Mouse (Mus musculus) neural tube, embryonic 12.5 days (tissue): Measurements from ENCODE around the gene Defb38. TPM values are rescaled to one million over a fixed set of nuclear protein-coding genes. Genes with fewer than 3 reads are reported as not detected.

Experiments
- ATAC-seq: fragments of 200-750 bp; cut with Nextera tagmentation; 2 replicates; pipeline ENCODE4 v1.8.0; 2017; ENCODE audit warnings: low read depth, mild to moderate bottlenecking, moderate TSS enrichment, moderate library complexity; ENCODE audit not compliant: low FRiP score
- H3K27ac ChIP-seq: fragments of 300-500 bp; sonication (generic); 2 replicates; pipeline ENCODE4 v1.5.1; 2016
- H3K27me3 ChIP-seq: fragments of 300-500 bp; sonication (generic); replicated peaks from 2 replicates; pipeline ENCODE4 v1.6.1; 2016; ENCODE audit warnings: mild to moderate bottlenecking
- H3K36me3 ChIP-seq: fragments of 300-500 bp; sonication (generic); 2 replicates; pipeline ENCODE4 v1.6.1; 2016; ENCODE audit warnings: mild to moderate bottlenecking
- H3K4me1 ChIP-seq: fragments of 300-500 bp; sonication (generic); 2 replicates; pipeline ENCODE4 v1.6.1; 2016
- H3K4me2 ChIP-seq: fragments of 300-500 bp; sonication (generic); replicated peaks from 2 replicates; pipeline ENCODE4 v1.6.1; 2016; ENCODE audit warnings: mild to moderate bottlenecking
- H3K4me3 ChIP-seq: fragments of 300-500 bp; sonication (generic); 2 replicates; pipeline ENCODE4 v1.5.1; 2016
- H3K9ac ChIP-seq: fragments of 300-500 bp; sonication (generic); 2 replicates; pipeline ENCODE4 v1.6.1; 2016; ENCODE audit warnings: mild to moderate bottlenecking
- H3K9me3 ChIP-seq: fragments of 300-500 bp; sonication (generic); 2 replicates; pipeline ENCODE4 v1.6.1; 2016; ENCODE audit warnings: mild to moderate bottlenecking
- WGBS: fragments of 180-500 bp; shearing (Covaris S2); methylation state at CpG from one replicate; pipeline ENCODE4 v1.1.7; 2016; 5-methylcytosine and 5-hydroxymethylcytosine counted together
- polyA plus RNA-seq: library from polyadenylated mRNA; unstranded; fragments of >200 nt; fragmentation: Nextera tagmentation; extraction: Ambion mirVana; gene quantifications from 2 replicates; pipeline ENCODE4 v1.2.1, GENCODE M21; 2016

Defb38 gene
- polyA plus RNA-seq: not detected in 2 replicates

- ATAC-seq: no peak
- no peak within 1 kb of the TSS for H3K4me3 ChIP-seq
- H3K9me3 ChIP-seq: no peaks in the 10 kb centered on the region
- H3K4me1 ChIP-seq: no peaks in the 10 kb centered on the region
- H3K27ac ChIP-seq: no peak within 1 kb of the TSS
- H3K4me2 ChIP-seq: no peak within 1 kb of the TSS
- no peaks in the 10 kb centered on the region for H3K36me3 ChIP-seq
- H3K27me3 ChIP-seq: no peaks in the 10 kb centered on the region
- 91% methylated on average over 1 of the region's 1 CpGs for WGBS
- no peak within 1 kb of the TSS for H3K9ac ChIP-seq
Measured at GRCm38 (mm10) chr8:19026466-19026865, at the start of gene Defb38. Defb38 (minus strand) TSS chr8:19026566.

GRCm38 (mm10) chr8:19066013-19066412 is 39.6 kb upstream of the Defb38 start:
- WGBS: 78% methylated on average over 2 of the region's 2 CpGs
- Histone ChIP-seq H3K9ac (no peak overlapping the region), H3K4me1 (no peaks in the 10 kb centered on the region), H3K9me3 (peaks cover 8% of the 10 kb centered on the region; the same call in 1 of the 2 replicates), H3K36me3 (no peaks in the 10 kb centered on the region), H3K4me3 (no peak overlapping the region), H3K4me2 (no peak overlapping the region), H3K27ac (no peak overlapping the region), H3K27me3 (no peaks in the 10 kb centered on the region)
- no peak for ATAC-seq

GRCm38 (mm10) chr8:19064710-19065109 is 38.3 kb upstream of the Defb38 start, which contains the start of gene Defb39:
Defb39 (minus strand) TSS chr8:19064810.
- H3K9ac ChIP-seq: no peak within 1 kb of the TSS
- WGBS: 93% methylated on average over 1 of the region's 1 CpGs

GRCm38 (mm10) chr8:19062891-19063290 is 36.5 kb upstream of the Defb38 start:
- Histone ChIP-seq H3K4me1 (no peaks in the 10 kb centered on the region), H3K36me3 (no peaks in the 10 kb centered on the region)
- ATAC-seq: no peak

More at GRCm38 (mm10) chr8:19064710-19065109, 38.3 kb upstream of the Defb38 start, which contains the start of gene Defb39:
- Histone ChIP-seq H3K27me3 (no peaks in the 10 kb centered on the region), H3K36me3 (no peaks in the 10 kb centered on the region), H3K27ac (no peak within 1 kb of the TSS), H3K4me3 (no peak within 1 kb of the TSS), H3K9me3 (peaks cover 8% of the 10 kb centered on the region; the same call in 1 of the 2 replicates), H3K4me1 (no peaks in the 10 kb centered on the region), H3K4me2 (no peak within 1 kb of the TSS)
- ATAC-seq: no peak

GRCm38 (mm10) chr8:19045242-19045641 is 18.9 kb upstream of the Defb38 start:
- Histone ChIP-seq H3K27ac (no peak overlapping the region), H3K36me3 (no peaks in the 10 kb centered on the region), H3K27me3 (no peaks in the 10 kb centered on the region), H3K4me3 (no peak overlapping the region), H3K4me1 (no peaks in the 10 kb centered on the region), H3K4me2 (no peak overlapping the region), H3K9me3 (peaks cover under 1% of the 10 kb centered on the region; the same call in 1 of the 2 replicates), H3K9ac (no peak overlapping the region)
- 94% methylated on average over 14 of the region's 14 CpGs for whole genome bisulfite sequencing
- ATAC-seq: no peak

More at GRCm38 (mm10) chr8:19062891-19063290, 36.5 kb upstream of the Defb38 start:
- Histone ChIP-seq H3K4me2 (no peak overlapping the region), H3K9ac (no peak overlapping the region), H3K27me3 (no peaks in the 10 kb centered on the region), H3K9me3 (peaks cover 8% of the 10 kb centered on the region; the same call in 1 of the 2 replicates), H3K4me3 (no peak overlapping the region), H3K27ac (no peak overlapping the region)

Other genes starting within 250 kb of the Defb38 start
- not detected in 2 replicates for gene Defb40, start 48.3 kb downstream of the Defb38 start, polyA plus RNA-seq
- not detected in 2 replicates for gene Defb37, start 35.5 kb downstream of the Defb38 start, polyA plus RNA-seq
- not detected in 2 replicates for gene Defb39, start 38.2 kb upstream of the Defb38 start, polyA plus RNA-seq
- gene Defb12, start 88.3 kb upstream of the Defb38 start, polyA plus RNA-seq: not detected in 2 replicates
- gene Defb34, start 97.2 kb upstream of the Defb38 start, polyA plus RNA-seq: not detected in 2 replicates
- not detected in 2 replicates for gene Gm45826, start 114.2 kb upstream of the Defb38 start, polyA plus RNA-seq
- not detected in 2 replicates for gene Defb14, start 167.8 kb upstream of the Defb38 start, polyA plus RNA-seq
- gene Defb4, start 172.1 kb upstream of the Defb38 start, polyA plus RNA-seq: not detected in 2 replicates
- not detected in 2 replicates for gene Defb6, start 198.9 kb upstream of the Defb38 start, polyA plus RNA-seq
- not detected in 2 replicates for gene Defb46, start 213.3 kb upstream of the Defb38 start, polyA plus RNA-seq
- gene Defb5, start 221.0 kb upstream of the Defb38 start, polyA plus RNA-seq: not detected in 2 replicates